Mouse (Mus musculus): ENCODE results near the gene Cd247. TPM values are rescaled to one million over a fixed set of nuclear protein-coding genes. Genes with fewer than 3 reads are reported as not detected.

Cd247 gene
- total RNA-seq, 4 experiments from 2014 or later = not detected

DNA sequence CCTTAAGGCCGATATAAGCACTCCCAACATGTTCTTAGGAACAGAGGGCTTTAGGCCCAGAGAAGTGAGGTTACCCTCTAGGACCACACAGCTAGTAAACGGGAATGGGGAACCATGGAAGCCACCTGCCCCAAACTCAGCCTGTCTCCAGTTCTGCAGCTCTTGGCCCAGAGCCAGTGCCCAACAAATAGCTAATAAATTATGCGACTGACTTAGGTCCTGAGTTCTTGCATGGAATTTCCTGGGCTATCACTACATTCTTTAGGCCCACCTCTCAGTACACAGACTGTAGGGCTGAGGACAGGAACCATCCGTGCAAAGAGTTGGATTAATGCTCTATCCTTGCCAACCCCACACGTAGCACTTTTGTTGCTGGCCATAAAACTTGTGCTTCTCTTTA is 63.6 kb downstream of the Cd247 start:
- DNase-seq (ENCODE audit: low spot score in 2 of 2) = no peak

DNA sequence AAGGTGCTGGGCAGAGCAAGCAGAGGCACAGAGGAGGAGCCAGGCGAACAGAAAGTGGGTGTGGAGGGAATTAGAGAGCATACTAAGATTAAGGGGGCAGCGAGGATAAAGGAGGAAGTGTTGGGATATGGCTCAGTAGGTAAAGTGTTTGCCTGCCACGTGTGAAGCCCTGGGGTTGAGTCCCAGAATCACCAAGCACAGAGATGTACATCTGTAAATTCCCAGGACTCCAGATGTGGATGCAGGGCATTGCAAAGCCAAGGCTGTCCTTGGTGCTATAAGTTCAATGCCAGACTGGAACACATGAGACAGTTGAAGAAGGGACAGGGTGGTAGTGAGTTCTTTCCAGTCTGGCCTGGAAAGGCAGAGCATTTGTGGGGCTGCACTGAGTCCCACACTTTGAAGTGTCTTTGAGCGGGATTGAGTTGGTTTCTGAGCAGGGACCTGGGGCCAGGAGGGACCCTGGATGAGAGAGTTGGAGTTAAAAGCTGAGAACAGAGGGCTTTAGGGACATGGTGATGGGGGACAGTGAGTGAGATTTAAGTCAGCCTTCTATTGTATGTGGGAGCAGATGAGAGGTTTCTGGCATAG is 64.7 kb downstream of the Cd247 start:
- DNase-seq (ENCODE audit: low spot score in 2 of 2) = no peak

DNA sequence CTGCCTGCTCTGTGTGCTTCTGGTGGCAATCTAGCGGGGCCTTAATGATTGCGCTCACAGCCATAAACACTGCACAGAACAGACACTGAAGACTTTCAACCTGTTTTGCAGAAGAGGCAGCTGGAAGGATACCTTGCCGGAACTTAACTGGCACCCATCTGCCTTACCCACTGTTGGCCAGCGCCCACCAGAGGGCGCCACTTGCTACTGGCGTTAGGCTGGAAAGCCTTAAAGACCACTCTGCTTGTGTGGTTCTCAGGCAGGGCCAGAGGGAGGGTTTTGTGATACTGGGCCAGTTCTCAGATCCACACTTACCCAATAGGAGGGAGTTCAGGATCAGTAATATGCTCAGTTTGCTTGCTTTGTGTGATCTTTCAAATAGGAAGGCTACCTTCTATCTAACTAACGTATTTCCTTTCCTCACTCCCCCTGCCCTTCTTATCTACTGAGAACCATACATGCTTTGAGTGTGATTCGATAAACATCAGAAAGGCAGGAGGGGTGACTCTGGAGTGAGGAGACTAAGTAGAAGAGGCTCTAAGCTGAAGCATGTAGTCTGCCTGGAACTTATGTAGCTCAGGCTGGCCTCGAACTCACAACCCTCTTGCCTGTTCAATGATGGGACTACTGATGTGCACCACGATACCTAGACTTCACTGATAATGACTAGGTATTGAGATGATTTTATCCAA is 65.4 kb downstream of the Cd247 start:
- DNase-seq (ENCODE audit: low spot score in 2 of 2) = peak in 1 of 2 experiments; percentile 66

DNA sequence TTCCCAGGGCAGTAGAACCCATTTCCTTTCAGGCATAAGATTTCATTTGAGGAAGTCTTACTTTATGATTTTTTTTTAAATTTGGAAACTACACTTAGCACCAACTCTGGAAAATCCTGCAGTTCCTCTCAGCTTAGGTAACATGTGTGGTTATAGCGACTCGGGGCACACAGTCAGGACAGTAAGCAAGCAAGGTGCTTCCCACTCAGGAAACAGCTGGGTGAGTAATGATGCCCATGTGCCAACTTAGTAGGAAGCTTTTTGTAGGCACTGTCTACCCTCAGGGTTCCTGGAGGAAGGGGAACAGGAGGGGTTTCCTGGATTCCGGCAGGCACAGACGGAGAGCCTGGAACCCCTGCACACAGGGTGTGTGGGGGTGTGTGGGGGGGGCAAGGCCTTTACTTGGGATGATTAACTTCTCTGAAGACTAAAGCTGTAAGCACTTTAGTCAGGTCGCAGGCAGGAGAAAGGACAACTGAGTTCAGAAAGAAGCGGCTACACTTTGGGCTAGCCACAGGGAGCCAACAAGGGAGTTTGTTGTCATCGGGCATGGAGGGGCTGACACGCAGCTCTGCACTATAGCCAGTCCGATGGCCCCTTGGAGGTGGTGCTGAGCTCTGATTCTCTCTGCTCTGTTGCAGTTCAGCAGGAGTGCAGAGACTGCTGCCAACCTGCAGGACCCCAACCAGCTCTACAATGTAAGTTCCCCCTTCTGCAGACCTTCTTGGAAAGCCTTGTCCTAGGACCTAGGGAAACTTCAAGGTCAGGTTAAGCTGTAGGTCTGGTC is 67.5 kb downstream of the Cd247 start:
- no peak for DNase-seq (ENCODE audit: low spot score in 2 of 2)

DNA sequence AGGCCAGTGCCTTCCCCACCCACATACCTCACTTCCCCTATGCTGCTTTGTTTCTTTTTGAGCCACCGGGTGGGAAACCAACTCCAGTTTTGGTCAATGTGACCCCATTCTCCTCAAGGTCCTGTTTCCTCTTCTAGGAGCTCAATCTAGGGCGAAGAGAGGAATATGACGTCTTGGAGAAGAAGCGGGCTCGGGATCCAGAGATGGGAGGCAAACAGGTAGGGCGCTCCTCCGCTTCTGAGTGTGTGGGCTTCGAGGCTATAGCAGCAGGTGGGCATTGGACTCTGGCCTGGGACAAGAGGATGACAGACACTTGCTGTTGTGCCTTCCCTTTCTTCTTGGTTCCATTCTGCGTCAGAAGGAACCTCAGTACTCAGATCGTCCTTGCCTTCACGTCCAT is 68.8 kb downstream of the Cd247 start:
- DNase-seq (ENCODE audit: low spot score in 2 of 2) = no peak

DNA sequence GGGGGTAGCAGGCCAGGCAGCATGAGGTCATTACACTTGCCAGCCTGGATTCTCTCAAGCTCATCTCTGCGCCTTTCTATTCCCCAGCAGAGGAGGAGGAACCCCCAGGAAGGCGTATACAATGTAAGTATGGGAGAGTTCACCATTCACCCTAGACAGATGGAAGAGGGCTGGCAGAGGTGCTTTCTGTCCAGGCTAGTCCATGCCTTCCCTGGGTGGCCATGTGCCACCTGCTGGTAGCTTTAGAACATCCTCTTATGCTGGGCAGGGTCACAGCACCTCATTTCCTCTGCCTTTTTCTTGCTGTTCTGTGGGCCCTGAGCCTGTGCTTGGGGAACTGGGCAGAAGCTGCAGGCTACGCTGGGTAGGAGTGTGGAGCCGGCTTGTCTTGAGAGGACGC is 69.9 kb downstream of the Cd247 start:
- no peak for DNase-seq (ENCODE audit: low spot score in 2 of 2)

DNA sequence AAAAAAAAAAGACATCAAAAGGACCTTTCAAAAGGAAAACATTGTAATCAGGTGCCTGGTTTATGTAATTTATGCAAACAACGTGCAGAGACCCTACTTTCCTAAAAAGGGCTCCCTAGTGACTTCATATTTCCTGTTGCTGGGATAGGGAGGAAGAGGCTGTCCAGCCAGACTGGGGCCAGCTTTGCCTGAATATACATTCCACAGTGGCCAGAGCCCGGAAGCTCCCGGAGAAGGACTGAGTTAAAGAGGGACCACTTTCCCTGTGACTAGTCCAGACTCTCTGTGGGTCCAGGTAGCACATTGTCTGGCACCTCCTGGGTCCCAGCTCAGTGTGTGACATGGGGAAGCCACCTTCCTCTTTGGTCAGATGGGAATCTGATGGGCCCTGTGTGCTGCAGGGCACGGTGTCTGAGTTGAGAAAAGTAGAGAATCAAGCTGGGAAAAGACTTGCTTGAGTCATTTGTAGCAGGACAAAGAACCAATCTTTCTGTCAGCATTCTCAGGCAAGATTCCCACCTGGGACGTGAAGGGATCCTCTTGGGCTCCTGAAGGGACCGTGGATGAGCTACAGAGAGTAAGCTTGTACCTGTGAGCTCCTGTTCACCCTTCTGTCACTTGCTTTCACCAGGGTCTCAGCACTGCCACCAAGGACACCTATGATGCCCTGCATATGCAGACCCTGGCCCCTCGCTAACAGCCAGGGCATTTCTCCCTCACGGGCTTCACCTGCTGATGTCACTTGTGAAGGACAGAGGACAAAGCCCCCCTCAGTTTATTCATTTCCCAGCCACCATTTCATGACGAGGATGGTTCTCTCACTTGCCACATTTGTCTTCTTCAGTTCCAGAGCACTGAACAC is 72.1 kb downstream of the Cd247 start:
- no peak for DNase-seq (ENCODE audit: low spot score in 2 of 2)

DNA sequence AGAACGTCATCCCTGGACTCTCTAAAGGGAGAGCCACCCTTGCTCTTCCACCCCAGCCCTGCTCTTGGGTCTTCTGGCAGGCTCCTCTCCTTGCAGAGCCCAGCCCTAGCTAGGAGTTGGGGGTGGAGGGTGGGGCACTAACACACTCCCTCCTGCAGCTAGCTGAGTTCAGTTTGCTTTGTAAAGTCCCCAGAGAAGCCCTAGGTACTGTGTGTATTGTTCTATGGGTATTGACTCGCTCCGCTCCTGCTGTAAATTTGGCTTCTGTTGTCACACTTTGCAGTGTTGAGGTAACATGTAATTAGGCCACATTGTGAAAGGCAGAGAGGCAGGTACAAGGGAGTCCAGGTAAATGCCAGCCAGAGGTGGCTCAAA is 72.7 kb downstream of the Cd247 start:
- DNase-seq (ENCODE audit: low spot score in 2 of 2) = no peak

DNA sequence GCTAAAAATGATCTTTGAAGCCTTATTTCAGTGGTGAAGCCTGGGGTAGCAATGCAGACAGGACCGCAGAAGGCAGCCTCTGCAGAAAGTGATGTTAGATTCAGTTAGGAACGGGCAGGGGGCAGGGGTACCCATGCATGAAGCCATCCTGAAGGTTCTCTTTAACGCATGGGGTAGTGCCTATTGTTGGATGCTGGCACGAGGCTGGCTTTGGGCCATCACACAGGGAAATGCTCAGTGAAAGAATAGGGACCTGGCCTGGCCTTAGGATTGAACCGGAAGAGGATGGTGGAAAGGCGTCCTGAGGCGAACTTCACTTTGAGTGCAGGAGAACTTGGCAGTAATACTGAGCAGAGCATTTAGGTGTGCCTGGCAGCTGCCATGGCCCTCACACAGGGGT is 73.6 kb downstream of the Cd247 start:
- DNase-seq (ENCODE audit: low spot score in 2 of 2) = no peak

DNA sequence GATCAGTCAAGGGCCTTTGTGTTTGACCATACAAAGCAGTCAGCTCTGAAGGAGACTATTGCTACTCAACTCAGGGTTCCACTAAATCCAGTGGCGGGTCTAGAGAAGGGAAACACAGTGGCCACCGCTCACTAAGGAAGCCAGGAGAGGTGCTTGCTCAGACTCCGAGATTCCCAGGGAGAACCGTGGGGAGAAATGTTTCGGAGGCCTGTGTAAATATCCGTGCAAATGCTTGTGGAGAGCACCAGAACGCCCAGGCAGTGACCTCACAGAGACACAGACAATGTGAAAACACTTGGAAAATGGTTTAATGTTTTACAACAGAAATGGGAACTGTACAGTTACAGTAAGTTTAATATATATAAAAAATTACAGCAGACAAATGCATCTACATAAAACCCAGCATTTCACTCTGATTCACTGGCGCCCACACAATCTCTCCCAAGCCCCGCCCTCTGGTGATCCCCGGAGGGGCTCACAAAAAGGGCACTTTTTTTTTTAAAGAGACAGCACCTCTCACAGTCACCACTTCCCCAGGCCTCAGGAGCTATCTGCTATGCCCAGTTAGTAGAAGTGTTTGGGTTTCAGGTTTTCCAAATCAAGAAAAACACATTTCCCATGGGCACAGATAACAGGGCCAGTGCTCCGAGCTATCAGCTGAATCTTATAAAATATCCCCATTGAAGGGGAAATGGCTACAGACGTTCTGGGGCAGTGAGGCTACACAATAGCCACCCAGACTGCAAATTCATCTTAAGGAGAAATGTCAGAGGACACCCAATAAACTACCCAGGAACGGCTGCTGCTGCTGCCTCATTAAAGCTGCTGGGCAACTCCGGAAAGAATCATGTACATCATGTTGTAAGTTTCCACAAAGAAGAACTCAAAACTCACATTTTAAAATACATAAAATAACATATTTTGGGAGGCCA is 76.6 kb downstream of the Cd247 start:
- no peak for DNase-seq (ENCODE audit: low spot score in 2 of 2)

DNA sequence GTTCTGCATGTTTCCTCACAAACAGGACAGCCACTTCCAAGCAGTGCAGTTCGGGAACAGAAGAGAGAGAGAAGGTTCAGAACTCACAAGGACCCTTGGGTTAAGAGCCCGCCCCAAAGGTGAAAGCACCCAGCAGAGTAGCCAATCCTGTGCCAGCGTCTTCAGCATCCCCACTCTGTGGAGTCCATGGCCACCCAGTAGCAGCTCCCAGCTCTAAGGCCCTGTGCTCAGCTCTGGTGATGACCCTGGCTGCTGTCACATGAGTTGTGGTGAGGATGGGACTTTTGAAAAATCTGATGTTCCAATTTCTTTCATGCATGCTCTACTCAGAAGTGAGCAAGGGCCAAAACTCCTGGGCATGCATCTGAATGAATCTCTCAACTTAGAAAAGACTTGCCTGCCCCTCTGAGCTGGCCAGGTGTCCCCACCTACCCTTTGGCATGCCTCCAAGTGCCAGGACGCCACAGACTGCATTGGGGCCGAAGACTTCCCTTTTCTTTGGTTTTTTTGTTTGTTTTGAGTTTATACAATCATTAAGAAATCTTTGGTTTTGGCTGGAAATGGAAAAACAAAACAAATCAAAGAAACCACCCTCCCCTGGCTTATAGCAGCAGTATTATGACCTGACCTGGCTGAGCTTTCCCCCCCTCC is 78.3 kb downstream of the Cd247 start:
- no peak for DNase-seq (ENCODE audit: low spot score in 2 of 2)

DNA sequence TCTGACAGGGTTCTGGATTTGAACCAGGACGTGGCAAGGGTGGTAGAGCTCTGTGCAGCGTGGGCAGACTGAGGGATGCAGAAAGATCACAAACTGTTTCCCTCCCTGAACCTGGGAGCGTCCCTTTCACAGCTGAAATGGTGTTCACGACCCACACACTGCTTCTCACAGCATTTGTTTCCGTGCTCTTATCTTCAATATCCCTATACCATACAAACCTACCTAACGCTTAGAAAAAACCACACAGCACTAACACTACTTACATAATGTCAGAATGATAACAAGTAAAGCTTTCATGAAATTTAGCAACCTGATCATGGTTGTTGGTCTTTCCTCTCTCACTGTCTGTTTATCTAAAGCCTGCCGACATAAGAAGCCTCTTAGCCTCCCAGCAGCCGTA is 80.2 kb downstream of the Cd247 start:
- DNase-seq (ENCODE audit: low spot score in 2 of 2) = no peak

DNA sequence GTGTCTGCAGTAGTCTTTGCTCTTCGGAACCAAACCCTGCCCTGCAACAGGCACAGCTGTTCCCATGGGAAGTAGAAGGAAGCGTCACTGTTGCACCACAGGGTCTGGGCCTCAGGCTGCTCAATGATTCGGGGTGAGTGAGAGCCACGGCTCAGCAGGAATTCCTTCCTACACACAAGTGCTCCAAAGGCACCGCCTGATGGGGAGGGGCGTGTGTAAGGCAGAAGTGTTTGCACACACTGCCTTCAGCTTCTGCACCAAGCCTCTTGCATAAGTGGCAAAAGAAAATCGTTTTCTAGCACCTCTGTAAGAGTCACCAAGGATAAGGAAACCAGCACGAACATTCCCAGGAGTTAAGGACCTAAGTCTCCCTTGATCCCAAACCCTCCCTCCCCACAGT is 86.2 kb downstream of the Cd247 start:
- DNase-seq (ENCODE audit: low spot score in 2 of 2) = no peak

DNA sequence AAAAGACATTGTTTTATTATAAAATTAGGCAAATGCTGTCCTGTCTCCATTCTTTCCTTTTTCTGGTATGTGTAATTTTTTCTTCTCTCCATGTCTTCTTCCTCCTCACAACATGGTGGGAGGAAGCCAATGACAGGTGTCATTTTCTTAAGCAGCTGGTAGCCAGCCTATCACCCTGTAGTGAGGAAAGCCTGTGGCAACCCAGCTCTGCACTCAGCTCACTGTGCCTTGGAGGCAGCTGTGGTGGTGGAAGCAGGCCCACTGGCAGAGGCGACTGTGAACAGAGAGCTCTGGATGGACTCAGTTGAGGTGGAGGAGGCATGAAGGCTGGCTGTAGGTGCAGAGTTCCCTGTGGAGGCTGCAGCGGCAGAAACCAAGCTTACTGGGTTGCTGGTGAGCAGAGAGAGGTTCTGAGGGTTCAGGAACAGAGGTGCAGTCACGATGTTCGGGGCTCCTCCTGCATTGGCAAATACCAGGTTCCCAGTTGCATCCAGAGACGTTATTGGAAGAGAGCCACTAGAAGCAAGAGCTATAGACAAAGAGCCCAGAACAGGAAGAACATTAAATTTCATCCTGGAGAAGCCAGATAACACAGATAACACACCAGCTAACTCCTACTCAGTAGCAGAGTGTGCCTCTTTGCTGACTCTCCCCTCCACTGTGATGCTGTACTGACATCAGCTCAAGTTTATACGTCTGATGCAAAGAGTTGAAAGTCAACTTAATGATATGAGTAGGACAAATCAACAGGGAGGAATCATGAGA is 87.2 kb downstream of the Cd247 start:
- DNase-seq (ENCODE audit: low spot score in 2 of 2) = no peak

DNA sequence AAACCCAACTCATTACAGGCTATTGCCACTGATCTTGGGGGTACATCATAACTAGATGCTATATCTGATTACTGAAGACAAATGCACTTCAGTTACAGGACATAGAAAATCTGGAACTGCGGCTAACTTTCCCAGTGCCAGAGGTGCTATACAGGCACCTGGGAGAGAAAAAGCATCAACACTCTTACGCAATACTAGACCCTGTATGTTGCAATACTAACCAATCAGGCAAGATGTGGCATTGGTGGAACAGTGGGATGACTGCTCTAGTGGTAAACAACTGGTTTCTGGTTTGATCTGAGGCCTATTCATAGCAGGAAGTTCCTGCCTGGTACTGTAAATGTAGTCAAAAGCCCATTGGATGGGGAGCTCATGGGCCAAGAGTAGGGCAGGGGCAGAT is 90.3 kb downstream of the Cd247 start:
- no peak for DNase-seq (ENCODE audit: low spot score in 2 of 2)

DNA sequence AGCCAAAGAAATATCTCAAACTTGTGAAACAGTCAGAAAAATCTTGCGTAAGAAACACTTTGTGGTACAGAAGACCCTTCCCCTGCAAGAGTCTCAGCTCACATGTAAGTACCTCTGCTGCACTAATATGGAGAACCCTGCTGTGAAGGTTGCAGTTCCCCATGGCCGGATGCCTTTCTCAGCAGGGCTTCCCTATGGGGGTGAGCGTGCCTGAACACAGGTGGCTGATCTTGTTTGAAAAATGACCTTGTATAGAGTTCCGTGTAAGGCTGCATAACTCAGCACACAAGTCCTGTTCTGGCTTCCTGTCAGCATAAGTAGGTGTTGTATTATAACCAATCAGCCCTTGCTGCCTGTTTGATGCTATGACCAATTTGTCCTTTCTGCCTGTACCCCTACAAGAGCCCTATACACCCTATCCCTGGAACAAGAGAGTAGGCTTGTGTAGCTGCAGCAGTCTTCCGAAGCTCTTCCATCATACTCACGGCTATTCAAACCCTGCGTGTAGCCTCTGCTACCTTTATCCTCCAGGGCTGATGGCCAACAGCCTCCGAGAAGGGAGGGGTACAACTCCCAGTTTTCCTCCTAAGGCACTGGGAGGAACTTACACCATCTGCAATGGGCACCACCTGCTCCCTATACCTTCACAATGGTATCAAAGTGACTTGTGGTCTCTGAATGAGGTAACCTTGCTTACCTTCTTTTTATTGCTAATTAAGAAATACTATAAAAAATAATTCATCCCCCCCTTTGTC is 93.8 kb downstream of the Cd247 start:
- DNase-seq (ENCODE audit: low spot score in 2 of 2) = no peak

DNA sequence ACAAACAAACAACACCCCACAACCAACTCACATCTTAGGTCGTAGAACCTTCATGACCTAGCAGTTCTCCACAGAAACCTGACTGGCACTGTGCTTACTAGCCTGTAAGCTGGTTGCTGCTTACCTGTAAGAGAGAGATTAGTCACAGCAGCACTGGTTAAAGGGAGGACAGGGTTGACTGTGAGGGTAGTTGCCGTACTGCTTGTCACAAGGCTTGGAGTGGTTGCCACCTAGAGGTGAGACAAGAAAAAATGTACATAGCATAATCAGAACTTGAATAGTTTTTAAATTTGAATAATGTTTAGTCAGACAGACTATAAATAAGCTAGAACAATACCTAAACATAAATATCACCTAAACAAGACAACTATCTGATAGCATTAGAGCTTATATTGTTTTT is 103.2 kb downstream of the Cd247 start:
- DNase-seq (ENCODE audit: low spot score in 2 of 2) = no peak

DNA sequence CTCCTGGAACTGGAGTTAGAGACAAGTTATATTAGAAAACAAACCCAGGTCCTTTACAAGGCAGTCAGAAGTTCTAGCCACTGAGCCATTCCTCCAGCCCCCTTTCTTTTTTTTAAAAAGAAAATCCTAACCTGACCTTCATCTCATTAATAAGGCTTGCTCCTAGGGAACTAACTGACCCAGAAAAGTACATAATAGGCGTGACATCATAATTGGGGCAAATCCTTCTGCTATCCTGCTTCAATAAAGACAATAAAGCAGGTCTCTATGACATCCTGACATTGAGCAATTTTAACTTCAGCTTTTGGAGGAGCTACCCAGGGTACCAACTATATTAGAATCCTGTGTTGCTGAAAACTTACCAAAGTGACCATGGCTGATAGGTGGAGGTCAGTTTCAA is 115.1 kb downstream of the Cd247 start:
- no peak for DNase-seq (ENCODE audit: low spot score in 2 of 2)

DNA sequence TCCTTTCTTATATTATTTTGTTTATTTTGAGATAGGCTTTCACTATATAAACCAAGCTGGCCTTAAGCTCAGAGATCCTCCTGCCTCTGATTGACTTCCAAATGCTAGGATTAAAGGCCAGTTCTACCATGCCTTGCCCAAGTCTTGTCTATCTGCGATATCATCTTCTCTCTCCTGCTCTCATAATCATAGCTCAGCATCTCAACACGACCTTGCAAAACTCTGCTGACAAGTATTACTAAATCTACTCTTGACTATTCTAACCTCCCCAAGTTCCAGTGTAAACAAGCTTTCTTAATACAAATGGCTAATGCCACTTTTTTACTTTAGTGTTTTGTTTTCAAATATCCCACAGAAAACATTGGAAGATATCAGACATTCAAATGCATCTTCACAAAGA is 119.7 kb downstream of the Cd247 start:
- no peak for DNase-seq (ENCODE audit: low spot score in 2 of 2)

Data from left cerebral cortex, adult 8-10 months (tissue).